Mouse (Mus musculus) activated CD4-positive, CD25-positive, alpha-beta regulatory T cell, adult 4 months (primary cell): ENCODE measurements around the gene Lrp4. TPM values are rescaled to one million over a fixed set of nuclear protein-coding genes. Genes with fewer than 3 reads are reported as not detected.
"Not testable (repeated sequence)": the region's sequence is repeated elsewhere in the genome, so short reads cannot be mapped to it uniquely, and the experiment has no call there.

Experiments
- ATAC-seq: one replicate; pipeline ENCODE4 v1.8.0; 2017
- polyA plus RNA-seq, 2 experiments: library from polyadenylated mRNA; unstranded; fragments of 100-300 nt; shearing (Covaris generic); gene quantifications; one replicate each; pipeline ENCODE4 v1.2.1; 2017

Gene Lrp4
- polyA plus RNA-seq, 2 experiments from 2014 or later, result 0.11 TPM; not detected in 1

- no peak for ATAC-seq
Observed at GRCm38 (mm10) chr2:91485256-91485655, 27.9 kb downstream of the Lrp4 start.

- not testable (repeated sequence) for ATAC-seq
Observed at GRCm38 (mm10) chr2:91487295-91487694, 30.0 kb downstream of the Lrp4 start.

GRCm38 (mm10) chr2:91492071-91492635 lies 34.8 kb downstream of the Lrp4 start:
- ATAC-seq, result no peak

- no peak for ATAC-seq
Observed at GRCm38 (mm10) chr2:91493981-91494380, 36.7 kb downstream of the Lrp4 start.

- peak; percentile 36 for ATAC-seq
Observed at GRCm38 (mm10) chr2:91498093-91498719, 40.9 kb downstream of the Lrp4 start.

GRCm38 (mm10) chr2:91508076-91508475 lies 50.8 kb downstream of the Lrp4 start:
- no peak for ATAC-seq

- ATAC-seq, result no peak
Observed at GRCm38 (mm10) chr2:91517186-91517585, 59.9 kb downstream of the Lrp4 start.

GRCm38 (mm10) chr2:91526294-91527146 lies 69.2 kb downstream of the Lrp4 start, which contains the start of gene Ckap5:
TSS of gene Ckap5 (plus strand) at chr2:91526762.
- peak; percentile 95 for ATAC-seq

- ATAC-seq, result peak; percentile 29
Observed at GRCm38 (mm10) chr2:91527147-91527486, 69.8 kb downstream of the Lrp4 start.

GRCm38 (mm10) chr2:91537588-91538205 lies 80.4 kb downstream of the Lrp4 start:
- ATAC-seq, result peak; percentile 98

Other genes starting within 250 kb of the Lrp4 start
- gene Ddb2, start 220.5 kb upstream of the Lrp4 start, polyA plus RNA-seq, result 10 to 100 TPM; 52.5 to 55.7 TPM
- 1 to 10 TPM in 1 of 2 experiments, under 1 TPM in 1; 0.61 to 1.0 TPM for gene Pacsin3, start 201.6 kb upstream of the Lrp4 start, polyA plus RNA-seq
- 10 to 100 TPM; 73.1 to 85.9 TPM for gene Arfgap2, start 192.5 kb upstream of the Lrp4 start, polyA plus RNA-seq
- gene 1110051M20Rik, start 12.8 kb upstream of the Lrp4 start, polyA plus RNA-seq, result 10 to 100 TPM; 23.8 to 28.2 TPM
- gene Ckap5, start 69.3 kb downstream of the Lrp4 start, polyA plus RNA-seq, result 10 to 100 TPM; 52.3 to 52.7 TPM
- gene F2, start 178.9 kb downstream of the Lrp4 start, polyA plus RNA-seq, result under 1 TPM in 1 of 2 experiments, not detected in 1; 0.24 TPM
- 10 to 100 TPM in 1 of 2 experiments, 1 to 10 TPM in 1; 6.4 to 11.5 TPM for gene Zfp408, start 192.3 kb downstream of the Lrp4 start, polyA plus RNA-seq
- 100 to 1,000 TPM; 128 to 138 TPM for gene Arhgap1, start 192.3 kb downstream of the Lrp4 start, polyA plus RNA-seq